Mouse (Mus musculus) heart, embryonic 11.5 days (tissue): ENCODE results near the gene Gps2. TPM values are rescaled to one million over a fixed set of nuclear protein-coding genes. Genes with fewer than 3 reads are reported as not detected.
A peak's percentile ranks its signal among the peaks of the same experiment; 100 is the strongest.
"Not testable (repeated sequence)": the region's sequence is repeated elsewhere in the genome, so short reads cannot be mapped to it uniquely, and the experiment has no call there.

ENCODE experiments used
- ATAC-seq: fragments of 200-750 bp; cut with Nextera tagmentation; replicated peaks from 2 replicates; pipeline ENCODE4 v1.8.0; 2017; ENCODE audit warnings: moderate library complexity; ENCODE audit not compliant: insufficient number of reproducible peaks, low FRiP score, low TSS enrichment
- H3K27ac ChIP-seq: fragments of 300-500 bp; sonication (generic); 2 replicates; pipeline ENCODE4 v1.5.1; 2014; ENCODE audit warnings: mild to moderate bottlenecking, low read depth, low read length
- H3K27me3 ChIP-seq: fragments of 300-500 bp; sonication (generic); 2 replicates; pipeline ENCODE4 v1.6.1; 2014; ENCODE audit warnings: mild to moderate bottlenecking, low read length, mixed read lengths; ENCODE audit not compliant: control insufficient read depth, insufficient read depth
- H3K36me3 ChIP-seq: fragments of 300-500 bp; sonication (generic); 2 replicates; pipeline ENCODE4 v1.6.1; 2014; ENCODE audit warnings: mild to moderate bottlenecking, low read length, moderate library complexity, mixed read lengths; ENCODE audit not compliant: control insufficient read depth, insufficient read depth
- H3K4me1 ChIP-seq: fragments of 300-500 bp; sonication (generic); 2 replicates; pipeline ENCODE4 v1.6.1; 2014; ENCODE audit warnings: low read length; ENCODE audit not compliant: control insufficient read depth, insufficient read depth
- H3K4me2 ChIP-seq: fragments of 300-500 bp; sonication (generic); 2 replicates; pipeline ENCODE4 v1.6.1; 2014; ENCODE audit warnings: mild to moderate bottlenecking, moderate library complexity
- H3K4me3 ChIP-seq: fragments of 300-500 bp; sonication (generic); 2 replicates; pipeline ENCODE4 v1.5.1; 2014; ENCODE audit warnings: low read depth, low read length
- H3K9ac ChIP-seq: fragments of 300-500 bp; sonication (generic); 2 replicates; pipeline ENCODE4 v1.6.1; 2014; ENCODE audit warnings: mild to moderate bottlenecking, low read depth, low read length, moderate library complexity
- H3K9me3 ChIP-seq: fragments of 300-500 bp; sonication (generic); replicated peaks from 2 replicates; pipeline ENCODE4 v1.6.1; 2016; ENCODE audit warnings: low read length; ENCODE audit not compliant: control insufficient read depth
- WGBS: fragments of 180-500 bp; shearing (Covaris S2); extraction: QIAGEN DNeasy Blood & Tissue Kit; methylation state at CpG from one replicate; pipeline ENCODE4 v1.1.7; 2014; ENCODE audit not compliant: insufficient replicate concordance; 5-methylcytosine and 5-hydroxymethylcytosine counted together
- polyA plus RNA-seq: library from polyadenylated mRNA; unstranded; fragments of >200 nt; fragmentation: Nextera tagmentation; extraction: Ambion mirVana; gene quantifications from 2 replicates; pipeline ENCODE4 v1.2.1, GENCODE M21; 2014

Gps2 gene
- polyA plus RNA-seq, 1 experiment from 2014 or later: 62.2 TPM

DNA sequence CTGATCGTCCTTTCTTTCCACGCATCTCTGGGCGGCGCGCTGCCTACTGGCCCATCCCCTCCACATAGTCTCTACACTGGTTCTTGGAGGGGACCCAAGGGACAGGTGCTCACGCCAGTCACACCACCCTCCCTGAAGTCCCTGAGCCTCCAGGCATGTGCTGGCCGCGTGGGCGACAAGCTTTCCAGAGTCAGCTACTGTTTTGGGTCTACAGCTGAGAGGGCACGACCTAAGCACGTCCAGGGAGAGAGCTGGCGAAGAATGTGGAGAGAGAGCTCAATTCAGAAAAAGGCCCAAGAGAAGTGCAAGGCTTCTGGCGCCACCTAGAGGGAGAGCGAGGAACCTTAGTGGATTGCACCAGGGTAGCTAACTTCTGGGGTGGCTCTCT lies 35.1 kb downstream of the Gps2 start:
- Histone ChIP-seq H3K9me3 (no peaks in the 10 kb centered on the region), H3K4me3 (peak overlapping the region; percentile 64), H3K27ac (peak overlapping the region; percentile 93), H3K4me2 (peak overlapping the region; percentile 92), H3K27me3 (peaks cover 3% of the 10 kb centered on the region; the same call in 1 of the 2 replicates), H3K4me1 (peaks cover 13% of the 10 kb centered on the region; the same call in 1 of the 2 replicates), H3K9ac (peak overlapping the region; percentile 74; the same call in 1 of the 2 replicates), H3K36me3 (peaks cover 9% of the 10 kb centered on the region; the same call in 1 of the 2 replicates)
- ATAC-seq: peak; percentile 35
- WGBS: under 1% methylated on average over 14 of the region's 14 CpGs

GRCm38 (mm10) chr11:69950807-69951459 lies 37.2 kb downstream of the Gps2 start:
- no peak overlapping the region for H3K4me2 ChIP-seq
- no peak for ATAC-seq
- WGBS: 41% methylated on average over 4 of the region's 4 CpGs
- H3K27me3 ChIP-seq: no peaks in the 10 kb centered on the region
- H3K4me1 ChIP-seq: peaks cover 13% of the 10 kb centered on the region; the same call in 1 of the 2 replicates
- no peak overlapping the region for H3K9ac ChIP-seq
- H3K4me3 ChIP-seq: no peak overlapping the region
- H3K9me3 ChIP-seq: no peaks in the 10 kb centered on the region
- H3K27ac ChIP-seq: no peak overlapping the region
- no peaks in the 10 kb centered on the region for H3K36me3 ChIP-seq

- H3K4me1 ChIP-seq: peaks cover 7% of the 10 kb centered on the region; the same call in 1 of the 2 replicates
- no peaks in the 10 kb centered on the region for H3K36me3 ChIP-seq
- WGBS: 47% methylated on average over 1 of the region's 1 CpGs
- no peaks in the 10 kb centered on the region for H3K27me3 ChIP-seq
- no peak overlapping the region for H3K4me2 ChIP-seq
- no peak overlapping the region for H3K9ac ChIP-seq
- no peak overlapping the region for H3K27ac ChIP-seq
- no peak overlapping the region for H3K4me3 ChIP-seq
- ATAC-seq: no peak
- H3K9me3 ChIP-seq: no peaks in the 10 kb centered on the region
Observed at GRCm38 (mm10) chr11:69952274-69952673, 38.6 kb downstream of the Gps2 start.

DNA sequence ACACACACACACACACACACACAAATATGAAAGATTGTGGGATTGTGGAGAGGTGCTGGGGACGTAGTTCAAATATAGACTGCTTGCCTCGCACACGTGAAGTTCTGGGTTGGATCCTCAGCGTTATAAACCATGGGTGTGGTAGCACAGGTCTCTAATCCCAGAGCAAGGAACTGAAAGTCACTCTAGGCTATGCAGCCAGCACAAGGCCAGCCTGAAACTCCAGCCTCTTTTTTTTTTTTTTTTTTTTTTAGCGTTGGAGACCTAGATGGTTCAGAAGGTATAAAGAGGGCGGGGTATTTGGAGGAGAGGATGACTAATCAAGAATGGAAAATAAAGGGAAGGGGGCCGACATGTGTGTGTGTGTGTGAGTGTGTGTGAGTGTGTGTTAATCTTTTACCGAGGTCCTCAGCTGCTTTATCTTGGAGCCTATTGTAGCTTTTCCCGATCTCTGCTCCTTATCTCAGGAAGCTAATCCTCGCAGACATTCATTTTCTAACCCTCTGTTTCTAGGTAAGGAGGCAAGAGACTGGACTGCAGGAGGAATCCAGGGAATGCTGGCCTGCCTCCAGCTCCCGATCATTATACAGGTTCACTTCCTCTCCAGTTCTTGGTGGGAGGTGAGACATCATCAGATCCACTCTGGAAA lies 39.7 kb downstream of the Gps2 start:
- H3K9me3 ChIP-seq: no peaks in the 10 kb centered on the region
- no peak overlapping the region for H3K4me2 ChIP-seq
- 40% methylated on average over 11 of the region's 11 CpGs for WGBS
- H3K36me3 ChIP-seq: no peaks in the 10 kb centered on the region
- no peak overlapping the region for H3K9ac ChIP-seq
- 0 out of 2 replicates have a peak, but pooled peaks cover 3% of the 10 kb centered on the region for H3K27me3 ChIP-seq
- H3K27ac ChIP-seq: no peak overlapping the region
- H3K4me1 ChIP-seq: peaks cover 4% of the 10 kb centered on the region; the same call in 1 of the 2 replicates
- no peak for ATAC-seq
- H3K4me3 ChIP-seq: no peak overlapping the region

GRCm38 (mm10) chr11:69955618-69956017 lies 41.9 kb downstream of the Gps2 start:
- H3K9ac ChIP-seq, H3K27ac ChIP-seq, H3K4me3 ChIP-seq, ATAC-seq, H3K36me3 ChIP-seq, H3K4me2 ChIP-seq, H3K9me3 ChIP-seq, H3K4me1 ChIP-seq: not testable (repeated sequence)
- 79% methylated on average over 4 of the region's 4 CpGs for WGBS
- peaks cover 11% of the 10 kb centered on the region for H3K27me3 ChIP-seq

DNA sequence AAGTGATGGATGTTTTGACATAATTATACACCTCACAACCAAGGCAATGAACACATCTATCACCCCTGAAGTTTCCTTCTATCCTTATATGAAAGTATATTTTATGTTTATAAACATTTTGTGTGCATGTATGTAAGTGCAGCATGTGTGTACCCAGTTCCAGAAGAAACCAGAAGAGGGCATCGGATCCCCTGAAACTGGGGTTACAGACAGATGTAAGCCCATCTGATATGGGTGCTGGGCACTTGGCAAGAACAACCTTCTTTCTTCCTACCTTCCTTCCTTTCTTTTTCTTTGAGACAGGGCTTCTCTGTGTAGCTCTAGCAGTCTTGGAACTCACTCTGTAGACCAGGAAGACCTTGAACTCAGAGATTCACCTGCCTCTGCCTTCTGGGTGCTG lies 42.5 kb downstream of the Gps2 start:
- Histone ChIP-seq H3K9ac (no peak overlapping the region), H3K4me3 (no peak overlapping the region), H3K27ac (no peak overlapping the region), H3K4me2 (no peak overlapping the region), H3K27me3 (peaks cover 11% of the 10 kb centered on the region), H3K4me1 (no peaks in the 10 kb centered on the region), H3K36me3 (no peaks in the 10 kb centered on the region), H3K9me3 (no peaks in the 10 kb centered on the region)
- 64% methylated on average over 1 of the region's 1 CpGs for WGBS
- ATAC-seq: no peak

DNA sequence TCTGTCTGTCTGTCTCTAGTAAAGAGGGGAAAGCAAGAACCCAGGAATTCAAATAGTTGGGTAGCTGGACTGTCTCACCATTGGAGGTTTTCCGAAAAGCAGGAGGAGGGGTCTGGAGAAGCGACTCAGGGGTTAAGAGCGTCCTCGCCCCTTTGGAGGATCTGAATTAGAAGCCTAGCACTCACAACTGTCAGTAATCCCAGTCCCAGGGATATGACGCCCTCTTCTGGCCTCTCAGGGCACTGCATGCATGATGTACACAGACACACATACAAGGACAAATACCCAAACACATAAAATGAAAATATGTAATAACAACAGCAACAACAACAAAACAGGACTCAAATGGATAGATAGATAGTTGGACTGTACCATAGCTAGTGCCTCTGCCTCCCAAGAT lies 46.9 kb downstream of the Gps2 start:
- no peaks in the 10 kb centered on the region for H3K36me3 ChIP-seq
- H3K4me3 ChIP-seq: no peak overlapping the region
- no peaks in the 10 kb centered on the region for H3K4me1 ChIP-seq
- peaks cover 51% of the 10 kb centered on the region for H3K27me3 ChIP-seq
- H3K9me3 ChIP-seq: no peaks in the 10 kb centered on the region
- no peak overlapping the region for H3K27ac ChIP-seq
- no peak overlapping the region for H3K9ac ChIP-seq
- 24% methylated on average over 5 of the region's 5 CpGs for WGBS
- no peak overlapping the region for H3K4me2 ChIP-seq
- ATAC-seq: no peak

GRCm38 (mm10) chr11:69961841-69962240 lies 48.2 kb downstream of the Gps2 start:
- peaks cover 63% of the 10 kb centered on the region for H3K27me3 ChIP-seq
- ATAC-seq: no peak
- no peak overlapping the region for H3K27ac ChIP-seq
- WGBS: 36% methylated on average over 5 of the region's 5 CpGs
- H3K4me2 ChIP-seq: no peak overlapping the region
- no peak overlapping the region for H3K4me3 ChIP-seq
- no peak overlapping the region for H3K9ac ChIP-seq
- H3K4me1 ChIP-seq: peaks cover 9% of the 10 kb centered on the region
- no peaks in the 10 kb centered on the region for H3K36me3 ChIP-seq
- H3K9me3 ChIP-seq: no peaks in the 10 kb centered on the region
